In genomic region chr11:33733269-33733668, GRCm38 (mm10) we compare ENCODE assay signal across 10 mouse cellular contexts.
DNase-seq lines count a peak whose midpoint lies in the region; ATAC-seq and TF ChIP-seq lines count a peak whose summit lies in the region.
"Had no signal": no experiment of that assay in that cellular context is flagged by ENCODE, and none has a peak within 500 bp of the region (broad histone marks: within the 10 kb centered on the region; RNA-seq: fewer than 3 reads in every experiment).

No protein-coding gene starts in this region.

- no peak overlapping the region for H3K4me2 ChIP-seq in kidney, postnatal 0 days (ENCODE audit: low read length)
- H3K4me2 ChIP-seq in liver, postnatal 0 days (ENCODE audit: low read depth, low read length), result no peak overlapping the region
- H3K4me2 ChIP-seq: neural tube, embryonic 12.5 days had no signal

- TF ChIP-seq CTCF in kidney, postnatal 0 days (IDR thresholded peaks at IDR 0.05; ENCODE audit: low read depth), result peak; percentile 81
- peak; percentile 68 for TF ChIP-seq CTCF in liver, postnatal 0 days (IDR thresholded peaks at IDR 0.05; ENCODE audit: low read depth)

- no peak overlapping the region for H3K4me3 ChIP-seq in kidney, postnatal 0 days (replicated peaks; ENCODE audit: low read depth, low read length)
- H3K4me3 ChIP-seq in liver, postnatal 0 days (ENCODE audit: low read depth, low read length), result no peak overlapping the region
- H3K4me3 ChIP-seq: erythroblast, embryonic 14.5 days; neural tube, embryonic 12.5 days had no signal

- no peaks in the 10 kb centered on the region for H3K27me3 ChIP-seq in kidney, postnatal 0 days (ENCODE audit: insufficient read depth, low read length)
- H3K27me3 ChIP-seq in liver, postnatal 0 days (ENCODE audit: insufficient read depth, low read length), result no peaks in the 10 kb centered on the region
- H3K27me3 ChIP-seq: neural tube, embryonic 12.5 days had no signal

- H3K9ac ChIP-seq in kidney, postnatal 0 days (ENCODE audit: low read depth, low read length), result no peak overlapping the region
- H3K9ac ChIP-seq in liver, postnatal 0 days (replicated peaks), result no peak overlapping the region
- H3K9ac ChIP-seq: neural tube, embryonic 12.5 days had no signal

- H3K4me1 ChIP-seq in kidney, postnatal 0 days (replicated peaks; ENCODE audit: insufficient read depth, low read length), result no peaks in the 10 kb centered on the region
- no peaks in the 10 kb centered on the region for H3K4me1 ChIP-seq in liver, postnatal 0 days (ENCODE audit: insufficient read depth)
- H3K4me1 ChIP-seq: neural tube, embryonic 12.5 days had no signal

- H3K36me3 ChIP-seq in kidney, postnatal 0 days (ENCODE audit: insufficient read depth, low read length), result no peaks in the 10 kb centered on the region
- H3K36me3 ChIP-seq in liver, postnatal 0 days (replicated peaks; ENCODE audit: insufficient read depth, low read length), result no peaks in the 10 kb centered on the region
- H3K36me3 ChIP-seq: neural tube, embryonic 12.5 days had no signal

- H3K27ac ChIP-seq in kidney, postnatal 0 days, result no peak overlapping the region
- no peak overlapping the region for H3K27ac ChIP-seq in liver, postnatal 0 days (ENCODE audit: low read depth)
- H3K27ac ChIP-seq: neural tube, embryonic 12.5 days had no signal

- no peaks in the 10 kb centered on the region for H3K9me3 ChIP-seq in kidney, postnatal 0 days (replicated peaks; ENCODE audit: low read length)
- no peaks in the 10 kb centered on the region for H3K9me3 ChIP-seq in liver, postnatal 0 days (ENCODE audit: low read length)
- H3K9me3 ChIP-seq: neural tube, embryonic 12.5 days had no signal

- peak; percentile 76 for ATAC-seq in frontal cortex, adult (ENCODE audit: low TSS enrichment)
- ATAC-seq in kidney, postnatal 0 days (replicated peaks; ENCODE audit: low FRiP score, low read depth), result no peak
- no peak for ATAC-seq in liver, postnatal 0 days
- ATAC-seq in inflammation-experienced regulatory T-cells, adult 6 months, result no peak

- 3% methylated on average over 3 of the region's 3 CpGs for WGBS in kidney, postnatal 0 days
- WGBS in liver, postnatal 0 days (ENCODE audit: insufficient replicate concordance), result 7% methylated on average over 3 of the region's 3 CpGs

- DNase-seq in 3T3-L1 (ENCODE audit: low read depth, low spot score), result peak; percentile 72
- peak; percentile 26 for DNase-seq in MN1 (ENCODE audit: low spot score)
- peak; percentile 73 for DNase-seq in cerebellum, adult 8-10 months
- DNase-seq in kidney, postnatal 0 days (ENCODE audit: low spot score), result peak; percentile 79
- peak; percentile 48 for DNase-seq in liver, postnatal 0 days
- DNase-seq in ovary, postnatal 36 days (ENCODE audit: low spot score), result peak; percentile 24

- no peak for TF ChIP-seq EP300 in liver, postnatal 0 days (IDR thresholded peaks at IDR 0.05; ENCODE audit: low read depth)

Comparison
In these comparisons a context has a peak if more than half of its experiments do, and no peak if none do; other contexts are left out.
1. DNase-seq: peak in every context shown above with its lines; median percentile 79 in kidney, postnatal 0 days; 73 in cerebellum, adult 8-10 months; 72 in 3T3-L1; 48 in liver, postnatal 0 days; 26 in MN1; 24 in ovary, postnatal 36 days.